Mouse (Mus musculus) megakaryocyte-erythroid progenitor cell, adult 5 weeks (primary cell): Measurements from ENCODE around the gene Bcl2l13. TPM values are rescaled to one million over a fixed set of nuclear protein-coding genes. Genes with fewer than 3 reads are reported as not detected.

Experiments used
- polyA plus RNA-seq: library from polyadenylated mRNA; stranded (reverse); fragments of >175 nt; gene quantifications from 2 replicates; pipeline ENCODE4 v1.2.3, GENCODE M21; 2012

The Bcl2l13 gene
- 183 and 235 TPM in 2 replicates for polyA plus RNA-seq

GRCm38 (mm10) chr6:120835474-120836374, at the start of gene Bcl2l13:
TSS of gene Bcl2l13 (plus strand) at chr6:120836212.

GRCm38 (mm10) chr6:120822307-120822928, 13.6 kb upstream of the Bcl2l13 start, which contains the start of gene Atp6v1e1:
TSS of gene Atp6v1e1 (minus strand) at chr6:120822793.

GRCm38 (mm10) chr6:120916074-120916971, 80.3 kb downstream of the Bcl2l13 start, which contains the start of gene Bid:
TSS of gene Bid (minus strand) at chr6:120916853.

Other genes with a start within 250 kb of the Bcl2l13 start
- 4.3 and 6.2 TPM in 2 replicates for gene Cecr2, start 169.8 kb upstream of the Bcl2l13 start, polyA plus RNA-seq
- 0.02 TPM in 1 of 2 replicates, not detected in the other for gene Slc25a18, start 62.6 kb upstream of the Bcl2l13 start, polyA plus RNA-seq
- 62.3 and 78.9 TPM in 2 replicates for gene Atp6v1e1, start 13.4 kb upstream of the Bcl2l13 start, polyA plus RNA-seq
- 14.9 and 20.7 TPM in 2 replicates for gene Bid, start 80.6 kb downstream of the Bcl2l13 start, polyA plus RNA-seq